Mouse (Mus musculus): ENCODE data around the gene Cactin. TPM values are rescaled to one million over a fixed set of nuclear protein-coding genes. Genes with fewer than 3 reads are reported as not detected.

Gene Cactin
- total RNA-seq, 2 experiments from 2014 or later: 24.7 to 25.6 TPM

- DNase-seq (ENCODE audit: low spot score in 2 of 2): no peak
These were observed 2.1 kb upstream of the Cactin start for GRCm38 (mm10) chr10:81318589-81319329.

- DNase-seq (ENCODE audit: low spot score in 2 of 2): peak; percentile 61 to 69
These were observed 1.6 kb upstream of the Cactin start for GRCm38 (mm10) chr10:81319330-81319699.

DNA sequence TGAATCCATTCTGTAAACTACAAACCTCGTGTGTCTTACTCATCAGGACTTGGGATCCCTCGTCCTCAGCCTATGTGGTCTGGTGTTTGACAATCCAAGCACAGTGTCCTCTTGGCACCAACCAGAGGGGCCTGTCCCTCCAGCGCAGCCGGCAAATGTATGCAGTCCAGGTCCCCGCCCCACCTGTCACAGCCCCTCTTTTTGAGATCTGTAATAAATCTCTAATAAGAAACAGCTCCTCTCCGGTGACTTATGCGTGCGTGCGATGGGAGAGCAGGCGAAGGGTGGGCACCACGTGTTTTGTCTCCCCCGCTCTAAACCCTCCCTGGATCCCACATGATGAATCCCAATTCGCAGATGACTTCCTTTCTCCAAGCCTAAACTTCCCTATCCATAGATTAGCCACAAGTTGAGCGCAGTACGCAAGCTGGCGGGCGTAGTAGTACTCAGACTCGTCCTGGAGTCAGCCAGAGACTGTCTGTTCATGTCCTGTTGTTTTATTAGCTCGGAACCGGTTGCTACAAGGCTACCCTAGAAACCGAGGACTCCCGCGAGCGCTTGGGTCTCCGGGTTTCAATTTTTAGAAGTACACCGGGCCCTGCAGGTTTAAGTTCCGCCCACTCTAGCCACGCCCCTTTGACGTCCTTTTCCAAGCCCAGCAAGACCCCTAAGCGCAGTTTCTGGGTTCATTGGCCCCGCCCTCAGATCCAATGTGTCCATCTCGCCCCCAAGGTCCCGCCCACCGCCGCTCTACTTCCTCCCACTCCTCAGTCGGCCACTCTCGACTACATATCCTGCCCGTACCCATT lies 958 bp upstream of the Cactin start:
- peak in 1 of 2 experiments; percentile 95 for DNase-seq (ENCODE audit: low spot score in 2 of 2)

- no peak for DNase-seq (ENCODE audit: low spot score in 2 of 2)
These were observed 533 bp downstream of the Cactin start for GRCm38 (mm10) chr10:81321436-81321835.

DNA sequence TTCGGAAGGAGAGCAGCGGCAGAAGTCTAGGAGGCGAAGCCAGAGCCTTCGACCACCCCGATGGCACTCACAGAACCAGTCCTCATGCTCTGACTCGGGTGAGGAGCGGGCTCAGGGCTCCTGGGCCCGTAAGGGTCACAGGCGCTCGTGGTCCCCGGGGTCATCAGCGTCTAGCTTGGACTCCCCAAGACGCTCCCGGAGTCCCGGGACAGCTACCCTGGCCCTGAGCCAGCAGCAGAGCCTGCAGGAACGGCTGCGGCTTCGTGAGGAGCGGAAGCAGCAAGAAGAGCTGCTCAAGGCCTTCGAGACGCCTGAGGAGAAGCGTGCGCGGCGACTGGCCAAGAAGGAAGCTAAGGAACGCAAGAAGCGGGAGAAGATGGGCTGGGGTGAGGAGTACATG lies 1.5 kb downstream of the Cactin start:
- DNase-seq (ENCODE audit: low spot score in 2 of 2): no peak

DNA sequence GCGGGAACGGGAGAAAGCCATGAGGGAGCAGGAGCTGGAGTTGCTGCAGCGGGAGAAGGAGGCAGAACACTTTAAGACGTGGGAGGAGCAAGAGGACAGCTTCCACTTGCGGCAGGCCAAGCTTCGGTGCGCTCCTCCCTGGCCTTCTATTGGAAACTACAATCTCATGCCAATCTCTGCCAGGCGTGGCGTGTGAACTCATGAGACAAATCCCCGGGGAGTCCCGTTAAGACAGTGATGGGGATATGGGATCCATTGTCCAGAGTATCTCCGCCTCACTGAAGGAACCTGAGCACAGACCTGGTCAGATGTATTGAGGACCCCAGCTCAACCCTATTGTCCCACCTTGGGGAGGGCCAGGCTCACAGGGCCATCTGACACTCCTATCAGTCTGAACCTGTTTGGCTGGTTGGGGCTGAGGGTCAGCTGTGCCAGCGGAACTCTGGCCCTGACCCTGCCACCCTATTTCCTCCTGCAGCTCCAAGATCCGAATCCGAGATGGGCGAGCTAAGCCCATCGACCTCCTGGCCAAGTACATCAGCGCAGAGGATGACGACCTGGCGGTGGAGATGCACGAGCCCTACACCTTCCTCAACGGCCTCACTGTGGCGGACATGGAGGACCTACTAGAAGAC lies 2.4 kb downstream of the Cactin start:
- DNase-seq (ENCODE audit: low spot score in 2 of 2): no peak

DNA sequence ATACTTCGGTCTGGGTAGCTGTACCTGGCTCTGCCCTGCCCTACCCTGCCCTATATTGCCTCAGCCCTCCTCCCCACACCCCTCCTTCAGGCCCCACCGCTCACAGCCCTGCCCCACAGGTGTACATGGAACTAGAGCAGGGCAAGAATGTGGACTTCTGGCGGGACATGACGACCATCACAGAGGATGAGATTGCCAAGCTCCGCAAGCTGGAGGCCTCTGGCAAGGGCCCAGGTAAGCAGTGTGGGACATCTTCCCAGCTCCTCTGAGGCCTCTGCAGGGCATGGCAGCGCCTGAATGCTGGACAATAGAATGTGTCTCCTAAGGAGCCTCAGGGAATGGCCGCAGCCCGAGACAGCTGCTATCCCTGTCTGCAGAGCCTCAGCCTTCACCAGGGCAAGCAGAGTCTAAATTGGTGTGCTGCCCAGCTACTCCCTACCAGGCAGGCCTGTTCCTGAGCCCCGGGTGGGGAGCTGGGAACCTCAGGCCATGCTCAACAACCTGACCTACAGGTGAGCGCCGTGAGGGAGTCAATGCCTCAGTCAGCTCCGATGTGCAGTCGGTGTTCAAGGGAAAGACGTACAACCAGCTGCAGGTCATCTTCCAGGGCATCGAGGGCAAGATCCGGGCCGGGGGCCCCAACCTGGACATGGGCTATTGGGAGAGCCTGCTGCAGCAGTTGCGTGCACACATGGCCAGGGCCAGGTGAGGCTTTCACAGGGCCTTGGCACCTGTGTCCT lies 3.1 kb downstream of the Cactin start:
- DNase-seq (ENCODE audit: low spot score in 2 of 2): no peak

- no peak for DNase-seq (ENCODE audit: low spot score in 2 of 2)
These were observed 4.3 kb downstream of the Cactin start for GRCm38 (mm10) chr10:81325176-81325575.

- no peak for DNase-seq (ENCODE audit: low spot score in 2 of 2)
These were observed 4.9 kb downstream of the Cactin start for GRCm38 (mm10) chr10:81325781-81326180.

- DNase-seq (ENCODE audit: low spot score in 2 of 2): no peak
These were observed 6.0 kb downstream of the Cactin start for GRCm38 (mm10) chr10:81326858-81327257.

- DNase-seq (ENCODE audit: low spot score in 2 of 2): no peak
These were observed 7.1 kb downstream of the Cactin start for GRCm38 (mm10) chr10:81327959-81328358.

- DNase-seq (ENCODE audit: low spot score in 2 of 2): no peak
These were observed 7.5 kb downstream of the Cactin start, which contains the start of gene Tbxa2r for GRCm38 (mm10) chr10:81328386-81328785. Tbxa2r (plus strand) TSS chr10:81328731.

DNA sequence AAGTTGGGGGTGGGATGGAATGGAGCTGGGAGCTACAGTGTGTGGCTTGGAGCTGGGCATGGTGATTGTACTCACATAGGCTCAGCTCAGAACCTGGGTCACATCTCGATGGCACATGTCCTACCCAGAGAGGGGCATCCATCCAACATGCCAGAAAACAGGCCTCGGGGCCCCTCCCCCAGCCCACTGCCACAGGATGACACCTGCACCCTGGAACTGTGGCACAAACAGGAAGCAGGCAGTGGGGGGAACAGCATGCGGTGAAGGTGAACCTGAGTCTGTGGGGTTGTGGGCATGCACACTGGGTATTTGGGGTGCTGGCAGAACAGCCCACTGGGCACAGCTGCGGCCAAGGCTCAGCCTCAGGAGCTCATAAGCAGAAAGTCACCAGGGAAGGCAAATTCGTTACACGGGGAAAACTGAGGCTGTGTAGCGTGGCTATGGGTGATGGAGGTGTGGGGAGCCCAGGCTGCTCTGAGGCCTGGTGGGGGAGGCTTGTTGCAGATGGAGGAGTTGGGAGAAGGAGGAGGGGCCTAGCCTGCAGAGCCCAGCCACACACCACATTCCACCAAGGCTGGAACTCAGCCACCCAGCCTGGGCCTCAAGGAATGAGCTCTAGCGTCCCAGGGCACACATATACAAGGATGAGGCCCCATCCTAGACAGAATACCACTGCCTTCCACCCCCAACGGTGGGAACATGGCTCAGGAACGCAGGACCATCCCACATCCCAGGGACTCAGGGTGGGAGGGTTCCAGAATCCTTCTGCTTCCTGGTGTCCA lies 8.5 kb downstream of the Cactin start:
- DNase-seq (ENCODE audit: low spot score in 2 of 2): no peak

DNA sequence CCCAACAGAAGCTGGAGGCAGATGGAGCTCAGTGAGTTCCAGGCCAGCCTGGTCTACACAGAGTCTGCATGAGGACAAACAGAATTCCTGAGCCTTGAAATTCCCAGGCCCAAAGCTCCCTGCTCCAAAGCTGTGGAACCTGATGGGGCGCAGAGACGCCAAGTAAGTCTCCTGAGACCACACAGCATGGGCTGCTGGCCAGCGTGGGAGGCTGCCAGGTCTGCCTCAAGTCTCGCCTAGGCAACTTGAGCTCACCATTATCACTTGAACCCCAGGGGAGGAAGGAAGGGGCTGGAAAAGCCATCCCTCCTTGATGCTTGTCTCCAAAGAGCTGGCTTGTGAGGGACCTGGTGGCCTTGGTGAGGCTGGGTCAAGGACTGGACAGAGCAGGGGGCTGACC lies 9.1 kb downstream of the Cactin start:
- DNase-seq (ENCODE audit: low spot score in 2 of 2): no peak

DNA sequence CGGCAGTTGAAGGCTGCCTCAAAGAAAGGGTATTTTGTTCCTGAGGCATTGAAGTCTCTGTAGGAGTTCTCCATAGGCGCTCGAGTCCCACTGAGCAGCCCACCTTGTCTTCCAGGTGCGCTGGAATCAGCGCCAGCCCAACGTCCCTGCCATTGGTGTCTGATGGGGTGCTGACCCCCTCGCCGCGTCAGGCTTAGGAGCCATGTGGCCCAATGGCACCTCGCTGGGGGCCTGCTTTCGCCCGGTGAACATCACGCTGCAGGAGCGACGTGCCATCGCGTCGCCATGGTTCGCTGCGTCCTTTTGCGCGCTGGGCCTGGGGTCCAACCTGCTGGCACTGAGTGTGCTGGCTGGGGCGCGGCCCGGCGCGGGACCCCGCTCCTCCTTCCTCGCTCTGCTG lies 11.4 kb downstream of the Cactin start:
- no peak for DNase-seq (ENCODE audit: low spot score in 2 of 2)

GRCm38 (mm10) chr10:81334324-81334723 lies 13.4 kb downstream of the Cactin start:
- no peak for DNase-seq (ENCODE audit: low spot score in 2 of 2)

DNA sequence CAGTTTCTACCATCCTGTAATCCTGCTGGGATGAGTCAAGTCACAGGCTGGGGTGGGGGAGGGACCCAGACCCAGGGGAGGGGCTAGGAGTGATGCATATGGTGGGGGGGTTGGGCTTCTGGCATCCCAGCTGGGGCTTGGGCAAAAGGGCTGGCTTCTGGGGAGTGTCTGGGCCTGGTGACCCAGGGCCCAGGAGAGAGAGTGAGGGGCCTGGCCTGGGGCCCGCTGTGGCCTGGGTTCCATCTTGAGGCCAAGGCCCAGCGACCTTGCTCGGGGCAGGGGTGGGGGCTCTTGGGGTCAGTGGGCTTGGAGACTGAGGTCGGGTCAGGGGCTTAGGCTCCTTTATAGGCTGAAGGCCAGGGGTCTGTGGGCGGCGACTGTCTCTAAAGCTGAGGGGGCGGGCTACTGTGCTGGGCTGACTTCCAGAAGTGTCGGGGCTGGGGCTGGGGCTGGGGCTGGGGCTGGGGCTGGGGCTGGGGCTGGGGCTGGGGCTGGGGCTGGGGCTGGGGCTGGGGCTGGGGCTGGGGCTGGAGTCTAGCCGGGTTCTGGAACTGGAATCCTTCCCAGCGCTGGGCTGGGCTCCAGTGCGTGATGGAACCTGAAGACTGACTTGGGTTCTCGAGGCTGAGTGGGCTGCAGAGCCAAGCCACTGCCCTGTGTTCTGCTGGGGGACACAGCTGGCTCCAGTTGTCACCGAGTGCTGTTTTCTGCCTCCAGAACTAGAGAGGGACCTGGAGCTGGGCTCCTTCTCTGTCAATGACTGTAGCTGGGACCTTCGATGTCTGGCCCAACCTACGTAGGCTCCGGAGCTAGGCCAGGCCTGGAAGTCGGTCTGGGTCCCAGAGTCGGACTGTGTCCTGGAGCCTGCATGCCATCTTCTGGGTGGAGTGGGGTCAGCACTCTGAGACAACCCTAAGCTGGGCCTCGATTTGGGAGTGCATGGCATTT lies 14.8 kb downstream of the Cactin start:
- DNase-seq (ENCODE audit: low spot score in 2 of 2): no peak

DNA sequence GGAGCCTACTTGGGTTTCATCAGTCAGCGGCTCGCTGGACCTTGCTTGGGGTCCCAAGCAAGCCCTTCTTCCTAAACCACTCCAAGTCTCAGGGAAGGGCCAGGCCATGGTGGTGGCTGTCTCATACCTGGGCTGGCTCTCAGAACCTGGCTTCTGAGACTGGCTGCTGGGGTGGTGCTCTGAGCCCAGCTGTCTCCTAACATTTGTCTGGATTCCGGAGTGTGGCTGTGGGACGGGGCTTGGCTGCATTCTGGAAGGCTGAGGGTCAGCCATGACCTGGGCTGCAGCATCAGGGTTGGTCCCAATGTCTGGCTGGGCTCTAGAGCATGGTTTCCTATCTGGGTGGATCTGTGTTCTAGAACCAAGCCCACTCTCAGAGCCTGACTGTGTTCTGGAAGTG lies 15.7 kb downstream of the Cactin start:
- DNase-seq (ENCODE audit: low spot score in 2 of 2): no peak

- DNase-seq (ENCODE audit: low spot score in 2 of 2): no peak
These were observed 19.8 kb downstream of the Cactin start for GRCm38 (mm10) chr10:81340551-81341332.

Data from layer of hippocampus, postnatal 10 days (tissue).